ENCODE assay signal across 1 mouse cellular context in genomic region chr1:69488625-69489024, GRCm38 (mm10).
TF ChIP-seq lines count a peak whose summit lies in the region.

No protein-coding gene starts in this region.

TF ChIP-seq in MEL, 35 proteins besides CTCF, POLR2A, EP300 and RAD21:
- no peak for TF ChIP-seq NELFE (IDR thresholded peaks at IDR 0.05; ENCODE audit: low read depth, low read length)
- peak; percentile 82 for TF ChIP-seq ZC3H11A (IDR thresholded peaks at IDR 0.05; ENCODE audit: low read depth, low read length)
- peak; percentile 72 for TF ChIP-seq SMC3 (IDR thresholded peaks at IDR 0.05; ENCODE audit: low read depth, low read length)
- no peak for TF ChIP-seq SIN3A (IDR thresholded peaks at IDR 0.05; ENCODE audit: low read length)
